Mouse (Mus musculus) bone marrow macrophage, adult 2 months (primary cell): ENCODE results near the gene Catsperb.

Experiments
- CTCF ChIP-seq: IDR thresholded peaks from 2 replicates; pipeline ENCODE4 v1.5.1; 2012; ENCODE audit warnings: low read depth, mild to moderate bottlenecking, low read length, moderate library complexity
- POLR2A ChIP-seq: IDR thresholded peaks from 2 replicates; pipeline ENCODE4 v1.6.1; 2012; ENCODE audit warnings: mild to moderate bottlenecking, low read depth, low read length, borderline replicate concordance

DNA sequence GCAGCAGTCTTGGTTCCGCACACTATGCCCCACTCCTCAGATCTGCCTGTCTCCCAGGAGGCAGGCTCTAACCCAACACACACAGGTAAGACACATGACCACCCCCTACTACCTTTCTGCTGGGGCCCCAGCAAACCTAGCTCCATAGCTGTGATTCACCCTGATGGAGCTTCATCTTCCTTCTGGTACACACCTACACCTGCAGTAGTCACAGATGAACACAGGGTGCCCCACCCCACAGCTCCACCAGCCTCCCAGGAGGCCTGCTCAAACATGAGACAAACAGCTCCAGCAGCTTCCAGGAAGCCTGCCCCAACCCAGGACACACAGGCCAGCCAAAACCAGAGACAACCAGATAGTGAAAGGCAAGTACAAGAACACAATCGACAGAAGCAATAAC, 263.0 kb downstream of the Catsperb start:
- no peak for TF ChIP-seq CTCF
- no peak for TF ChIP-seq POLR2A
